Mouse (Mus musculus) hindbrain, postnatal 0 days (tissue): Measurements from ENCODE around the gene Taf10. TPM values are rescaled to one million over a fixed set of nuclear protein-coding genes. Genes with fewer than 3 reads are reported as not detected.

Experiments
- ATAC-seq: fragments of 200-750 bp; cut with Nextera tagmentation; 2 replicates; pipeline ENCODE4 v1.8.0; 2017; ENCODE audit warnings: mild to moderate bottlenecking, moderate TSS enrichment, moderate library complexity
- DNase-seq: peaks from one replicate; pipeline ENCODE4 v3.0.0-alpha.2; 2015; ENCODE audit warnings: low spot score
- H3K27ac ChIP-seq: fragments of 300-500 bp; sonication (generic); 2 replicates; pipeline ENCODE4 v1.5.1; 2014; ENCODE audit warnings: mild to moderate bottlenecking
- H3K27me3 ChIP-seq: fragments of 300-500 bp; sonication (generic); 2 replicates; pipeline ENCODE4 v1.6.1; 2014; ENCODE audit warnings: low read length, mixed read lengths; ENCODE audit not compliant: insufficient read depth
- H3K36me3 ChIP-seq: fragments of 300-500 bp; sonication (generic); 2 replicates; pipeline ENCODE4 v1.6.1; 2014; ENCODE audit warnings: low read length, mixed read lengths; ENCODE audit not compliant: insufficient read depth
- H3K4me1 ChIP-seq: fragments of 300-500 bp; sonication (generic); 2 replicates; pipeline ENCODE4 v1.6.1; 2014; ENCODE audit warnings: antibody characterized with exemption, low read length, mixed read lengths; ENCODE audit not compliant: insufficient read depth
- H3K4me2 ChIP-seq: fragments of 300-500 bp; sonication (generic); 2 replicates; pipeline ENCODE4 v1.6.1; 2014; ENCODE audit warnings: low read depth, mild to moderate bottlenecking, low read length, moderate library complexity, mixed read lengths
- H3K4me3 ChIP-seq: fragments of 300-500 bp; sonication (generic); 2 replicates; pipeline ENCODE4 v1.5.1; 2014; ENCODE audit warnings: low read length
- H3K9ac ChIP-seq: fragments of 300-500 bp; sonication (generic); replicated peaks from 2 replicates; pipeline ENCODE4 v1.6.1; 2014; ENCODE audit warnings: mild to moderate bottlenecking, low read length, moderate library complexity, mixed read lengths
- H3K9me3 ChIP-seq: fragments of 300-500 bp; sonication (generic); 2 replicates; pipeline ENCODE4 v1.6.1; 2016; ENCODE audit warnings: low read length, mixed read lengths
- CTCF ChIP-seq: IDR thresholded peaks from 2 replicates; pipeline ENCODE4 v1.5.1; 2016; ENCODE audit warnings: antibody characterized with exemption, control low read depth, low read depth
- WGBS: fragments of 180-500 bp; shearing (Covaris S2); extraction: QIAGEN DNeasy Blood & Tissue Kit; methylation state at CpG from one replicate; pipeline ENCODE4 v1.1.7; 2014; 5-methylcytosine and 5-hydroxymethylcytosine counted together
- polyA plus RNA-seq: library from polyadenylated mRNA; unstranded; fragments of >200 nt; fragmentation: Nextera tagmentation; extraction: Ambion mirVana; gene quantifications from 2 replicates; pipeline ENCODE4 v1.2.1, GENCODE M21; 2015
- total RNA-seq: library from RNA; depleted of rRNA; stranded (reverse); fragments of >200 nt; gene quantifications from 2 replicates; pipeline ENCODE4 v1.2.3, GENCODE M21; 2014; rRNA removed

The Taf10 gene
- total and polyA plus RNA-seq, 2 experiments from 2014 or later = 111 to 124 TPM

DNA sequence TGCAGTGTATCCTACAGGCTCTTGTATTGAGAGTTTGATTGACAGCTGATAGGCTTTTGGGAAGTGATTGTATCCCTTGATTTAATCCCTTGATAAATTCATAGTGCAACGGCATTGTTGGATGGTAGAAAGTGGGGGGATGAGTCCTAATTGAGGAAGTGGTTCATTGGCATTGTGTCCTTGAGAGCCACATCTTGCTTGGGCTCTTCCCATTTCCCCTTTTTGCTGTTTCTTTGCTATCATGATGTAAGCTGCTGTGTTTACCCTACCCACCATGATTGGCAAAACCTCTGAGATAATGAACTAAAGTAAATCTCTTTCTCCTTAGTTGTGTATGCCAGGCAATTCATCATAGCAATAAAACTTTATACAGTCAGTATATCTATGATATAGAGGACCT lies 53.3 kb downstream of the Taf10 start:
- Histone ChIP-seq H3K27ac (no peak overlapping the region), H3K4me3 (no peak overlapping the region), H3K9ac (no peak overlapping the region), H3K27me3 (no peaks in the 10 kb centered on the region), H3K4me2 (no peak overlapping the region), H3K9me3 (no peaks in the 10 kb centered on the region), H3K4me1 (no peaks in the 10 kb centered on the region), H3K36me3 (no peaks in the 10 kb centered on the region)
- DNase-seq (no peak), ATAC-seq (no peak)
- 80% methylated on average over 1 of the region's 1 CpGs for WGBS
- no peak for TF ChIP-seq CTCF

Other genes starting within 250 kb of the Taf10 start
- 177 and 178 TPM in 2 replicates for gene Smpd1, start 190.0 kb downstream of the Taf10 start, total RNA-seq
- gene Smpd1, start 190.0 kb downstream of the Taf10 start, polyA plus RNA-seq = 103 and 108 TPM in 2 replicates
- gene Apbb1, start 162.7 kb downstream of the Taf10 start, total RNA-seq = 512 and 570 TPM in 2 replicates
- 306 and 307 TPM in 2 replicates for gene Apbb1, start 162.7 kb downstream of the Taf10 start, polyA plus RNA-seq
- 0.36 TPM in 1 of 2 replicates, not detected in the other for gene Hpx, start 144.2 kb downstream of the Taf10 start, total RNA-seq
- gene Hpx, start 144.2 kb downstream of the Taf10 start, polyA plus RNA-seq = 0.11 TPM in 1 of 2 replicates, not detected in the other
- gene Trim3, start 110.8 kb downstream of the Taf10 start, total RNA-seq = 169 and 174 TPM in 2 replicates
- 97.9 and 106 TPM in 2 replicates for gene Trim3, start 110.8 kb downstream of the Taf10 start, polyA plus RNA-seq
- gene Timm10b, start 104.3 kb downstream of the Taf10 start, total RNA-seq = 49.6 and 63.9 TPM in 2 replicates
- 179 and 181 TPM in 2 replicates for gene Timm10b, start 104.3 kb downstream of the Taf10 start, polyA plus RNA-seq
- 67.5 and 103 TPM in 2 replicates for gene Arfip2, start 103.9 kb downstream of the Taf10 start, total RNA-seq
- 82.5 and 82.8 TPM in 2 replicates for gene Arfip2, start 103.9 kb downstream of the Taf10 start, polyA plus RNA-seq
- gene Gm45799, start 103.8 kb downstream of the Taf10 start, total RNA-seq = 16.1 and 51.9 TPM in 2 replicates
- gene Gm45799, start 103.8 kb downstream of the Taf10 start, polyA plus RNA-seq = 25.1 and 33.3 TPM in 2 replicates
- gene Dnhd1, start 93.5 kb downstream of the Taf10 start, total RNA-seq = 2.9 and 5.4 TPM in 2 replicates
- 0.67 and 1.0 TPM in 2 replicates for gene Dnhd1, start 93.5 kb downstream of the Taf10 start, polyA plus RNA-seq
- gene Ilk, start 7.8 kb downstream of the Taf10 start, total RNA-seq = 128 and 134 TPM in 2 replicates
- 159 and 165 TPM in 2 replicates for gene Ilk, start 7.8 kb downstream of the Taf10 start, polyA plus RNA-seq
- 14.5 TPM in 2 replicates for gene Rrp8, start 7.0 kb downstream of the Taf10 start, total RNA-seq
- gene Rrp8, start 7.0 kb downstream of the Taf10 start, polyA plus RNA-seq = 18.9 and 20.8 TPM in 2 replicates
- gene Tpp1, start 7.9 kb upstream of the Taf10 start, total RNA-seq = 64.6 and 74.7 TPM in 2 replicates
- gene Tpp1, start 7.9 kb upstream of the Taf10 start, polyA plus RNA-seq = 47.1 and 53.7 TPM in 2 replicates
- 96.9 and 109 TPM in 2 replicates for gene Dchs1, start 43.3 kb upstream of the Taf10 start, total RNA-seq
- 6.0 and 6.6 TPM in 2 replicates for gene Dchs1, start 43.3 kb upstream of the Taf10 start, polyA plus RNA-seq
- gene Mrpl17, start 66.7 kb upstream of the Taf10 start, total RNA-seq = 6.6 and 20.1 TPM in 2 replicates
- gene Mrpl17, start 66.7 kb upstream of the Taf10 start, polyA plus RNA-seq = 225 and 226 TPM in 2 replicates
- 0.47 and 0.68 TPM in 2 replicates for gene Gm4070, start 209.6 kb upstream of the Taf10 start, total RNA-seq
- gene Gm4070, start 209.6 kb upstream of the Taf10 start, polyA plus RNA-seq = 0.15 and 0.16 TPM in 2 replicates